Mouse (Mus musculus) common myeloid progenitor, adult 5-6 weeks (primary cell): ENCODE measurements at regions not wholly inside any gene's neighbourhood (a gene's known extent, or its start where the extent isn't known, plus 50 kb on each side); places are given as distances from the start of the nearest gene placed in this dataset.

ENCODE experiments used
- ATAC-seq: replicated peaks from 2 replicates; pipeline ENCODE4 v1.8.0; 2016; ENCODE audit warnings: low read depth, mild to moderate bottlenecking, moderate TSS enrichment, inconsistent platforms; ENCODE audit not compliant: poor library complexity, severe bottlenecking

- ATAC-seq: 0 out of 2 replicates have a peak, but pooled peaks have one; percentile 29
Observed at GRCm38 (mm10) chr15:60762071-60762470, 91.5 kb downstream of the Fam84b start.

- ATAC-seq: peak; percentile 85
Observed at GRCm38 (mm10) chr15:60760015-60760437, 93.6 kb downstream of the Fam84b start.

- ATAC-seq: no peak
Observed at GRCm38 (mm10) chr15:60754246-60754645, 99.3 kb downstream of the Fam84b start.

- ATAC-seq: no peak
Observed at GRCm38 (mm10) chr15:60739598-60739997, 114.0 kb downstream of the Fam84b start.

GRCm38 (mm10) chr15:60738258-60738657, 115.3 kb downstream of the Fam84b start:
- no peak for ATAC-seq

GRCm38 (mm10) chr15:60732416-60732815, 121.2 kb downstream of the Fam84b start:
- ATAC-seq: no peak

GRCm38 (mm10) chr15:60728754-60729153, 124.8 kb downstream of the Fam84b start:
- no peak for ATAC-seq

- no peak for ATAC-seq
Observed at GRCm38 (mm10) chr15:60728337-60728736, 125.2 kb downstream of the Fam84b start.

GRCm38 (mm10) chr15:60719332-60719731, 134.2 kb downstream of the Fam84b start:
- ATAC-seq: no peak

GRCm38 (mm10) chr15:60708678-60709077, 144.9 kb downstream of the Fam84b start:
- no peak for ATAC-seq

GRCm38 (mm10) chr15:60706009-60706408, 147.6 kb downstream of the Fam84b start:
- ATAC-seq: no peak

- ATAC-seq: no peak
Observed at GRCm38 (mm10) chr15:60701273-60701672, 152.3 kb downstream of the Fam84b start.

GRCm38 (mm10) chr15:60694746-60695145, 158.8 kb downstream of the Fam84b start:
- ATAC-seq: no peak

GRCm38 (mm10) chr15:60693751-60694500, 159.7 kb downstream of the Fam84b start:
- 0 out of 2 replicates have a peak, but pooled peaks have one; percentile 39 for ATAC-seq

GRCm38 (mm10) chr15:60692718-60693597, 160.6 kb downstream of the Fam84b start:
- ATAC-seq: 0 out of 2 replicates have a peak, but pooled peaks have one; percentile 22

GRCm38 (mm10) chr15:60692149-60692548, 161.4 kb downstream of the Fam84b start:
- ATAC-seq: no peak

- no peak for ATAC-seq
Observed at GRCm38 (mm10) chr15:60677397-60677796, 176.2 kb downstream of the Fam84b start.

GRCm38 (mm10) chr15:60657572-60657971, 196.0 kb downstream of the Fam84b start:
- no peak for ATAC-seq

GRCm38 (mm10) chr15:60655113-60655512, 198.5 kb downstream of the Fam84b start:
- ATAC-seq: no peak

- no peak for ATAC-seq
Observed at GRCm38 (mm10) chr15:60649252-60649651, 204.3 kb downstream of the Fam84b start.

- no peak for ATAC-seq
Observed at GRCm38 (mm10) chr15:60641770-60642169, 211.8 kb downstream of the Fam84b start.
